Mouse (Mus musculus) induced T-regulatory cell, adult 2 months (primary cell): Measurements from ENCODE around the gene Thsd4.

Source experiments
- DNase-seq: peaks from one replicate; pipeline ENCODE4 v3.0.0-alpha.2; 2012; ENCODE audit warnings: low read depth

Gene Thsd4

GRCm38 (mm10) chr9:60456651-60457050 lies 65.2 kb downstream of the Thsd4 start:
- no peak for DNase-seq

- DNase-seq, result no peak
Measured at GRCm38 (mm10) chr9:60454406-60455076, 67.3 kb downstream of the Thsd4 start.

DNA sequence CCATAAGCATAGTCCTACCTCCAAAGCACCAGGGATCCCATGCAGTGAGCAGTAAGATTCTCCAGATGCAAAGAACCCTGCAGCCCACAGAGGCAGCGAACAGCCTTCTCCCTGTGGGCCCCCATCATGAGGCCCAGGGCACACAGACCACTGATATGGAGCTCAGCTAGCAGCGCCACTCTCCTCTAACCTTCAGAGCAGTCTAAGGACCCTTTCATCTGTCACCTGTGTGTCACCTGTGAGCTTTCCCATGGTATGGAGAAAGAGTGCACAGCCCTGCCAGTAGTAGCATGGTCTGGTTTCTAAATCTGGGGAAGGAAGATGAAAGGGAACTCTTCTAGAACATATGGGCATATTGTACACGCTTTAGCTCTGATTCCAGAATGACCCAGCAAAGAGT lies 72.3 kb downstream of the Thsd4 start:
- DNase-seq, result no peak

- no peak for DNase-seq
Measured at GRCm38 (mm10) chr9:60445821-60446220, 76.0 kb downstream of the Thsd4 start.

GRCm38 (mm10) chr9:60441274-60441902 lies 80.5 kb downstream of the Thsd4 start:
- DNase-seq, result no peak

DNA sequence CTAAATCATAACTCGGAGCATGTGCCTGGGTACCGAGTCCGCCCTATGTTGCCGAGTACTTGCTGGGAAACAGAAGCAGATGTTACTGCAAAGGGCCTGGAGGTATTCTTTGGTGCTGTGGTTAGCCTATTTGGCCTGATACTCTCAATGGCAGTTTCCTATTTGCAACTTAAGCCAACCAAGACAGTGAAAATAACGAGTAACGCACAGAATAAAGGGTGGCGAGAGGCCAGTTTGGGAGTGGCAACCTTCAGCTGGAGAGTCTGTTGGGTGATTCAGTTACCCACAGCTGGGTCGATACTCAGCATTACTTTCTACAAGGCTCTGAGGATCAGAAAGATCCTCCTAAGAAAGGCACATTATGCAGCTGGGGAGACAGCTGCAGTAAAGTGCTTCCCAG lies 81.3 kb downstream of the Thsd4 start:
- no peak for DNase-seq

- no peak for DNase-seq
Measured at GRCm38 (mm10) chr9:60436246-60436645, 85.6 kb downstream of the Thsd4 start.

DNA sequence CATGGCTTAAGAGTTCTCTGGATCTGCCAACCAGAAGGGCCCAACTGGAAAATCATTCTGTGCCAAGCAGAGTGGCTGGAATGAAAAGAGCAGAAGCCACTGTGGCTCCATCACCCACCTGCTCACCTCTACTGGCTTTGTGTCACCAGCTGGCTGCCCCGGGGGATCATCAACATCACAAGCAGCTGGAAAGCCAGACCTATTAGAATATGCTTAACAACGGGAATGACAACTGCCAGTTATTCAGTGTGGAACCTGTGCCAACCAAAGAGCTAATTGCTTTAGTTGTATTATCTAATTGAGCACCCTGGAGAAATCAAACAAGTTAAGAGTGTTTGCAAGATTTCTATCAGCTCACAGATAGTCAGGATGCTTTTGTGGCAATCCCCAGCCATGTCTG lies 87.8 kb downstream of the Thsd4 start:
- no peak for DNase-seq

DNA sequence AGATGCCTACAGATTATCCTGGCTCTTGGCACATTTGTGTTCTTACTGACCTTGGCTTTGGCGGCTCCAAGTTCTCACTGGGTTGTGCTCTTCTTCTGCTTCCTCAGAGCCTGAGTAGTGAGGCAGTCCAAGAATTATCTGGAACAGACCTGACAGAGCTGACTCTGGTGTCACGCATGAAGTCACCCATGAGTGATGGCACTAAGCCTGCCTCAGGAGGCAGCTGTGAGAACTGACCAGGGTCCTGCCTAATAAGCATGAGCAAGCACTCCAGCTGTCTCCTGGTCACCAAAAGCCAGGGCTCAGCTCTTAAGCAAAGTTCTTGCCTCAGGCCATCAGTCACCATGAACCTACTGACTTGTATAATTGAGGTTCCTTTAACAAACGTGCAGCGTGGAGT lies 89.9 kb downstream of the Thsd4 start:
- DNase-seq, result no peak

GRCm38 (mm10) chr9:60430017-60430416 lies 91.8 kb downstream of the Thsd4 start:
- no peak for DNase-seq

DNA sequence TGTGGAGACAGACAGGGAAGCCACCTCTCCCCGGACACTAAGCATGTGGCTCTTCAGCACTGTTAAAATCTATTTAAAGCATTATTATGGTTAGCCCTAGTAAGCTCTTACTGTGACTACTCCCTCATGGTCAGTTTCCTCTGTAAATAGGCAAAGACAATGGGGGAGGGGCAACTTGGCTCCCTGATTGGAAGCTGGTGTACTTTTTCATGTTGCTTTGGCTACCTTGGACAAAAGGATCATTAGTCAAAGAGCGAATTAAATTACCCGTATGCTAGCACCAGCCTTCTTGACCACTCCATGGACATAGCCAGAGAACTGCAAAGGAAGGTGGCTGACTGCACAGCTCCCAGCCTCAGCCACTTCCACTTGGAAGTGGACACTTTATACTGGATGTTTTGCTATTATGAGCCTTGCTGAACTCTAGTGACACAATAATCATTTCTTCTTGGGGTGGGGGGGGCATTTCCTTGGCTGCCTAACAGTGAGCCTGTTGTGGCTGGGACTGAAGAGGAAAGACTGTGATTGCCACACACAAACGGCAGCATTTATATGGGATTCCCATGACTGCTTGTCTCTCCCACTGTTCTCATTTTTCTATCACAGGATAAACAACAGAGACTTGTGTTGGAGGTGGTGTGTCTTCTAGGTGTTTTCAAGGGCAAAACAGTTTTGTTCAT lies 107.6 kb downstream of the Thsd4 start:
- no peak for DNase-seq

- DNase-seq, result no peak
Measured at GRCm38 (mm10) chr9:60410872-60411635, 110.8 kb downstream of the Thsd4 start.

- no peak for DNase-seq
Measured at GRCm38 (mm10) chr9:60407374-60407773, 114.5 kb downstream of the Thsd4 start.

DNA sequence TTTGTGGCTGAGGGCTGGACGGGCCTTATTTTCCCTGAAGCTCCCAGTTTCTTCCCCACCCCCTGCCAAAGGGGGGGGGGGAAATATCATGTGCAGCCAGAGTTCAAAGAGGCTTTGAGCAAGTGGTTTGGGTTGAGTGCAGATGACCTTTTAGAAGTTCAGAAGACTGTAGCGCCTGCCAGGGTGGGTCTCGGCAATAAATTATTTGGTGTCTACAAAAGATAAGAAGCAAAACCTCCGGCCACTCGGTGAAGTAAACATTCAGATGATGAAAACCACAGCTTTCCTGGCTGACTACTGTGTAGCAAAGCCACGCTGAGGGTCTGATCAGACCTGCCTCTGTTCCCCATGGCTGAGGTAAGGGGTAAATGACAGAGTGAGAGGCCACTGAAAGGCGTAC lies 116.1 kb downstream of the Thsd4 start:
- DNase-seq, result no peak

DNA sequence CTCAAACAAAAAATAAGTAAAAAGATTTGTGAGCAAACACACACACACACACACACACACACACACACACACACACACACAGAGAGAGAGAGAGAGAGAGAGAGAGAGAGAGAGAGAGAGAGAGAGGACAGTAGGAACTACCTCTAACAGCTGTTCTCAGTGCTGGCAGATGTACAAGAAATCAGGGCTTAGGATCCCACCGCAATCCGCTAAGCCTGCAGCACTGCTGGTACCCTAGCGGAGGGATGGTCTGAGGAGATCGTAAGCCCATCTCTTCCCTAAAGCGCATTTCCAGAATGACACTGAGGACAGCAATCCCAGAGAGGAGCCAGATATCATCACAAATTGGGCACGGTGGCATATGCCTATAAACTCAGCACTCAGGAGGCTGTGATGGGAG lies 119.2 kb downstream of the Thsd4 start:
- no peak for DNase-seq

GRCm38 (mm10) chr9:60400001-60400400 lies 121.8 kb downstream of the Thsd4 start:
- DNase-seq, result no peak

DNA sequence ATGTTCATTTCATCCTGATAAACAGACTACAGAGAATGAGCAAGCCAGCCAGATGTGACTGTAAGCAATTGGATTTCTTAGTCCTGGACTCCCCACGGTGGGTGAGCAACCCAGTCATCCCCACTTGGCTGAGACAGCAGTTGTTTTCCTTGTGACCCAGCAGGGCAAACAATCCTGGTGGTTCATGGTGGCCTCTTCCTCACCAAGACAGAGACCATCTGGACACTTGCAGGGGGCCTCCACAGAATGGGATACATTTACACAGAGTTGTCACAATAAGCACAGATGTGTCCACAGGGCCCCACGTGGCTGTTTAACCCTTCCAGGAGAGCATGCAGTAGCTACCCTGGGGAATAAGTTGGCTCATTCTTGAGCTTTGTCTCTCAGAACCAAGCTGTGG lies 123.8 kb downstream of the Thsd4 start:
- DNase-seq, result no peak

DNA sequence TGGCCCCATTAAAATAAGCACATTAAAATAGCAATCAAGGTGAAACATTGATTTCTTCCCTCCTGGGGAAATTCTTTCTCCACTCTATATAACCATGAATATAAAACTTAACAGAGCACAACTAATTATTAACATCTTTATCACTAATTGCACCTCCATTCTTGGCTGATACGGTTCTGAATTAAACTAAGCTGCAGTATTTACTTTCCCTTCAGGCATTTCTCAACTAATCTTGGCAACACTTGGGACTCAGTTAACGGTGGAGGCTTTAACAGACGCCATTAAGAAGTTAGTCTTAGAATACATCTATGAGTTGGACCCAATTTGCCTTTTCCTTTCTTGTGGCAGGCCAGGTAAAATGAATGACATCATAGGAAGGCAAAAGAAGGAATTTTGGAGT lies 125.8 kb downstream of the Thsd4 start:
- DNase-seq, result no peak

- DNase-seq, result no peak
Measured at GRCm38 (mm10) chr9:60392916-60393315, 128.9 kb downstream of the Thsd4 start.

- no peak for DNase-seq
Measured at GRCm38 (mm10) chr9:60384751-60385150, 137.1 kb downstream of the Thsd4 start.

- no peak for DNase-seq
Measured at GRCm38 (mm10) chr9:60382941-60383340, 138.9 kb downstream of the Thsd4 start.

GRCm38 (mm10) chr9:60382526-60382925 lies 139.3 kb downstream of the Thsd4 start:
- DNase-seq, result no peak

- no peak for DNase-seq
Measured at GRCm38 (mm10) chr9:60381010-60381409, 140.8 kb downstream of the Thsd4 start.
